ENCODE assay signal across 16 mouse cellular contexts in genomic region chr4:57895140-57895539, GRCm38 (mm10). TPM values are rescaled to one million over a fixed set of nuclear protein-coding genes. Genes with fewer than 3 reads are reported as not detected.
DNase-seq lines count a peak whose midpoint lies in the region; ATAC-seq lines count a peak whose summit lies in the region.
"Had no signal": no experiment of that assay in that cellular context is flagged by ENCODE, and none has a peak within 500 bp of the region (broad histone marks: within the 10 kb centered on the region; RNA-seq: fewer than 3 reads in every experiment).

No protein-coding gene starts in this region.

- intact Hi-C loops in heart, postnatal 10 days (cut with DNase I): no loop called here

- no peak for ATAC-seq in kidney, embryonic 15.5 days (replicated peaks; ENCODE audit: low FRiP score)
- ATAC-seq in embryonic facial prominence, embryonic 12.5 days (ENCODE audit: insufficient number of reproducible peaks, insufficient read depth, low FRiP score, low TSS enrichment): no peak
- no peak for ATAC-seq in stomach, embryonic 14.5 days (ENCODE audit: insufficient number of reproducible peaks, insufficient read depth, low FRiP score, low read depth)

- H3K36me3 ChIP-seq in kidney, embryonic 15.5 days: peaks cover 4% of the 10 kb centered on the region; the same call in 1 of the 2 replicates
- H3K36me3 ChIP-seq in embryonic facial prominence, embryonic 12.5 days: no peaks in the 10 kb centered on the region
- H3K36me3 ChIP-seq in stomach, embryonic 14.5 days (ENCODE audit: control insufficient read depth, insufficient read depth, low read length): peaks cover 3% of the 10 kb centered on the region; the same call in 1 of the 2 replicates
- H3K36me3 ChIP-seq: hindbrain, embryonic 15.5 days had no signal

- peaks cover 16% of the 10 kb centered on the region; the same call in 1 of the 2 replicates for H3K4me1 ChIP-seq in kidney, embryonic 15.5 days
- peaks cover 24% of the 10 kb centered on the region for H3K4me1 ChIP-seq in embryonic facial prominence, embryonic 12.5 days
- peaks cover 14% of the 10 kb centered on the region; the same call in 1 of the 2 replicates for H3K4me1 ChIP-seq in stomach, embryonic 14.5 days (ENCODE audit: control insufficient read depth, insufficient read depth, low read length)

- H3K4me2 ChIP-seq in kidney, embryonic 15.5 days: no peak overlapping the region
- H3K4me2 ChIP-seq in embryonic facial prominence, embryonic 12.5 days (replicated peaks): no peak overlapping the region
- no peak overlapping the region for H3K4me2 ChIP-seq in stomach, embryonic 14.5 days (replicated peaks; ENCODE audit: low read depth, low read length)
- H3K4me2 ChIP-seq: hindbrain, embryonic 15.5 days; liver, embryonic 11.5 days; lung, embryonic 14.5 days had no signal

- H3K27me3 ChIP-seq in kidney, embryonic 15.5 days: no peaks in the 10 kb centered on the region
- no peaks in the 10 kb centered on the region for H3K27me3 ChIP-seq in embryonic facial prominence, embryonic 12.5 days
- H3K27me3 ChIP-seq in stomach, embryonic 14.5 days (ENCODE audit: control insufficient read depth, insufficient read depth, low read length): no peaks in the 10 kb centered on the region
- H3K27me3 ChIP-seq: hindbrain, embryonic 15.5 days had no signal

- H3K4me3 ChIP-seq in kidney, embryonic 15.5 days (replicated peaks): no peak overlapping the region
- no peak overlapping the region for H3K4me3 ChIP-seq in embryonic facial prominence, embryonic 12.5 days
- no peak overlapping the region for H3K4me3 ChIP-seq in stomach, embryonic 14.5 days (ENCODE audit: low read depth, low read length)
- H3K4me3 ChIP-seq: hindbrain, embryonic 15.5 days; myocyte had no signal

- H3K9me3 ChIP-seq in kidney, embryonic 15.5 days (replicated peaks): no peaks in the 10 kb centered on the region
- H3K9me3 ChIP-seq in embryonic facial prominence, embryonic 12.5 days: no peaks in the 10 kb centered on the region
- no peaks in the 10 kb centered on the region for H3K9me3 ChIP-seq in stomach, embryonic 14.5 days (ENCODE audit: control insufficient read depth, low read depth, low read length)
- H3K9me3 ChIP-seq: hindbrain, embryonic 15.5 days had no signal

- DNase-seq in heart, adult 11 months: peak; percentile 79
- DNase-seq in heart, postnatal 10 days: no peak
- DNase-seq in kidney, postnatal 4 days: no peak
- DNase-seq in testis, postnatal 14 days (ENCODE audit: low spot score): no peak
- DNase-seq: cerebellum, postnatal 25 days; kidney, adult 8-10 months; left cerebral cortex, postnatal 4 days; lung, embryonic 14.5 days; right cerebral cortex, adult 18-20 months had no signal

- H3K27ac ChIP-seq in kidney, embryonic 15.5 days: 0 out of 2 replicates have a peak overlapping the region, but pooled peaks have one; percentile 20
- peak overlapping the region; percentile 50; the same call in 1 of the 2 replicates for H3K27ac ChIP-seq in embryonic facial prominence, embryonic 12.5 days
- peak overlapping the region; percentile 66 for H3K27ac ChIP-seq in stomach, embryonic 14.5 days (ENCODE audit: low read length)
- H3K27ac ChIP-seq: hindbrain, embryonic 15.5 days had no signal

- no peak overlapping the region for H3K9ac ChIP-seq in kidney, embryonic 15.5 days
- H3K9ac ChIP-seq in embryonic facial prominence, embryonic 12.5 days: no peak overlapping the region
- H3K9ac ChIP-seq in stomach, embryonic 14.5 days (replicated peaks; ENCODE audit: low read depth, low read length): no peak overlapping the region
- H3K9ac ChIP-seq: hindbrain, embryonic 15.5 days; lung, embryonic 14.5 days had no signal

- 49% methylated on average over 5 of the region's 5 CpGs for WGBS in kidney, embryonic 15.5 days
- WGBS in embryonic facial prominence, embryonic 12.5 days: 34% methylated on average over 5 of the region's 5 CpGs
- 46% methylated on average over 5 of the region's 5 CpGs for WGBS in stomach, embryonic 14.5 days

RNA-seq across cellular contexts. Expression of gene D630039A03Rik, which starts 21.0 kb away (rescaled TPM):
- total RNA-seq in heart, postnatal 10 days (2021): under 1 TPM; 0.19 to 0.20 TPM
- polyA plus RNA-seq in kidney, embryonic 15.5 days (2015; fragmentation: Nextera tagmentation; extraction: Ambion mirVana): 1.2 and 1.6 TPM in 2 replicates
- polyA plus RNA-seq in embryonic facial prominence, embryonic 12.5 days (2016; fragmentation: Nextera tagmentation; extraction: Ambion mirVana): 0.13 and 0.43 TPM in 2 replicates
- polyA plus RNA-seq in stomach, embryonic 14.5 days (2014; fragmentation: Nextera tagmentation; extraction: Ambion mirVana): 9.4 and 9.9 TPM in 2 replicates
- total RNA-seq: left cerebral cortex, postnatal 4 days; megakaryocyte progenitor cell, adult 5-6 weeks had no signal
